Mouse (Mus musculus) fat pad, adult 2 months (tissue): ENCODE results near the gene Ywhag.
A peak's percentile ranks its signal among the peaks of the same experiment; 100 is the strongest.

Experiments
- DNase-seq: peaks from one replicate; pipeline ENCODE4 v3.0.0-alpha.2; 2011; ENCODE audit warnings: low read depth, low spot score; ENCODE audit errors: extremely low read depth

Gene Ywhag

DNA sequence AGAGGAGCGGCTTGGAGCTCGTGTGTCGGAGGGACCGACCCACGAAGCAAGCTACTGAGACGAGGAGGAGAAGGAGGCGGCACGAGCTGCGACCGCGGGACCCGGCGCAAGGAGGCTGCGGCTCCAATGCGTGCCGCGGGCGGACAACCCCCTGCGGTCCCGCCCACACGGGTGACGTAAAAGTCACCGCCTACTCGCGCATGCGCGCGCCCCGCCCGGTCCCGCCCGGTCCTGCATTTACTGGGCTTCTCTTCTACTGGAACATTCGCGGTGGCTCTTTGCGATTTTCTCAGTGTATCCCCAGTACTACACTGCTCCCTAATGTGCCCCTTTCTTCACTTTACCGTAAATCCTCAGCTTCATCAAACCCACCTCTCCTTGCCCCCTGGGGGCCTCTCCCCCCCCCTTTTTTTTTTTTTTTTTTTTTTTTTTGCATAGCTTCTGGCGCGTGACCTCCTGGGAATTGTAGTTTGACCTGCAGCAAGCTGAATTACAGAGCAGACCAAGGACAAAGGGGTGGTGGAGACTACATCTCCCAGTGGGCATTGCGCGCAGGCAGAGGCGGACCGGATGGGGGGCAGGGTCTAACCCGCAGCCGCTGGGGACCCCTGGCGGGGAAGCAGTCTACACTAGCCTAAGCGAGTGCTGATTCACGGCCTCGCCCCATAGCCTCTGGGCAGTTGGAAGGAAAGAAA lies at the start of gene Ywhag:
Gene Ywhag, minus strand, starts transcription at position 136 of the 695 bp plus-strand sequence.
- peak; percentile 74 for DNase-seq

DNA sequence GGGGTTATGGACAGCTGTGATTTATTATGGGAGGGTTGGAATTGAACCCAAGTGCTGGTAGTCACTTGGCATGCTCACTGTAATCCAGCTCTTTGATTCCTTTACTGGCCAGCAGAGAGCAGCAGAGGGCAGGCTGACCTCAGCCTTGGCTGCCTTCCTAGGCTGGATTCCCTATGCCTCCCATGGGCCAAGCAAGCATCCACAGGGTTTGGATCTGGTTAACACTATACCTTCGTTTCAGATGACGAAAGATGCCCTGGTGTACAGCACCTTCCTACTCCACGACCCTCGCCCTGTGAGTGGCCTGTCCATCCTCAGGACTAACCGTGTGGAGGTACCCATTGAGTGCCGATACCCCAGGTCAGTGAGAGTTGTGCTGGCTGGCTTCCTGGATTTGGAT lies 48.0 kb upstream of the Ywhag start:
- DNase-seq = no peak

DNA sequence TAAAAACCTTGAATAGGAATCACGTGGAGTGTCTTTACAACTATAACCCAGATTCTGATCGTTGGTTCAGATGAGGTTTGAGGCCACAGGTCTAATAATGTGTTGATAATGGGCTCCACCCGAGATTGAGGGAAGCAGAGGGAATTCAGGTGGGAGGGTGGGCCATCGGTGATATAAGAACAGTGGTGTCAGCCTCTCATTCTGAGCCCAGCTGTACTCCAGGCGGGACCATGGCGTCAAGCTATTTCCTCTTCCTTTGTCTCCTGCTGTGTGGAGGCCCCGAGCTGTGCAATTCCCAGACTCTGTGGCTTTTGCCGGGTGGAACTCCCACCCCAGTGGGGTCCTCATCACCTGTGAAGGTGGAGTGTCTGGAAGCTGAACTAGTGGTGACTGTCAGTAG lies 45.5 kb upstream of the Ywhag start, which contains the start of gene Zp3:
Gene Zp3, plus strand, starts transcription at position 196 of the 400 bp plus-strand sequence.
- DNase-seq = no peak

DNA sequence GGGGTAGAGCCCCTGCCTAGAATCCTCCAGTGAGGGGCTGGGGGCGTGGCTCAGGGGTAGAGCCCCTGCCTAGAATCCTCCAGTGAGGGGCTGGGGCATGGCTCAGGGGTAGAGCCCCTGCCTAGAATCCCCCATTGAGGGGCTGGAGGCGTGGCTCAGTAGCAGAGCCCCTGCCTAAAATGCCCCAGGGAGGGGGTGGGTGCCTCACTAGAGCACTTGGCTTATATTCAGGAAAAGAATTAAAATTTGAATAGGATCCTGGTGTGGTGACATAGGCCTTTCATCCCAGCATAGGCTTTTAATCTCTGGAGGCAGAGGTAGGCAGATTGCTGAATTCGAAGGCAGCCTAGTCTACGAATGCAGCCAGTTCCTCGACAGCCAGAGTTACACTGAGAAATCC lies 45.0 kb upstream of the Ywhag start:
- no peak for DNase-seq

DNA sequence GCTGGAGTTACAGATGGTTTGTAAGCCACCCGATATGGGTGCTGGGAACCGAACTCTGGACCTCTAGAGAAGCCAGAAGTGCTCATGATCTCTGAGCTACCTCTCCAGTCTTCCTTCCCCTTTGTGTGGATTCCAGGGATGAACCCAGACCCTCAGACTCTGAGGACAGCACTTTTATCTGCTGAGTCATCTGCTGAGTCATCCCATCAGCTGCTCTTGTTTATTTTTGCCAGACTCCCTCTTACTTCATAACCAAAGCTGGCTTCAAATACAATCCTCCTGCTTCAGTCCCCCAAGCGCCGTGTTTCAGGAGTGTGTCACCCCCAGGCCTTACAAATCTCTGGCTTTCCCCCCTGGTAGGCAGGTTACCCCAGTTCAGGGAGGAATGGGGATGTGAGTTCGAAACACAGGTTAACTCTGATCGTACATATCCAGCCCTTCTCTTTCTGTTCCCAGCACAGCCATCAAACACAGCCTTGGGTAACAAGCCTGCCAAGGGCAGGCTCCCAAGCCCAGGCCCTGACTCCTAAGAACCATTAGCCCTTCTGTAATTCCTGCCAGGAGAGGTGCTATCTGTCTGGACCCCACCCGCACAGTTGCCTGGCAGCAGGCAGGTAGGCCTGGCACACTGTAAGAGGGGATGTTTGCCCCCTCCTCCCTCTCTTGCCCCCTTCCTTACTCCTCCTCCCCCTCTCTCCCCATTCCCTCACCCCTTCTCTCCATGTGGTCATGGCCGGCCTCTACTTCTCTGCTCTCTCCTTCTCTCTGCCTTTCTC lies 41.7 kb upstream of the Ywhag start:
- no peak for DNase-seq

DNA sequence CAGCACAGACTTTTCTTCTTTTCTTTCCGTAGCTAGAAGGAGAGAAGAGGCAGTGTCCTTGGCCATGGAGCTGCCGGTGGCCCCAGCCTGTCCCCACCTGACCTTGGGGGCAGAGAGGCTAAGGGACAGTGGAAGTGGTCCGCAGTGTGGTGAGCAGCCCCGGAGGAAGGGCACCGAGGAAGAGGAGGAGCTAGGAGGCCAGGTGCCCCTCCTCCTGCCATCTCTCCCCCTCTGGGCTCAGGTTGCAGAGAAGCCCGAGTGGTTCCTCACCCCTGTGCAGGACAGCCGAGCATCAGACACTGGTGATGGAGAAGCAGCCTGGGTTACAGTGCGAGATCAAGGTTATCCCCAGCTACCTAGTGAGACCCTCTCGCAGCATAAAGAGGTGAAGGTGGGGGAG lies 39.9 kb upstream of the Ywhag start, which contains the start of gene Ssc4d:
Gene Ssc4d, minus strand, starts transcription at position 167 of the 400 bp plus-strand sequence.
- no peak for DNase-seq

DNA sequence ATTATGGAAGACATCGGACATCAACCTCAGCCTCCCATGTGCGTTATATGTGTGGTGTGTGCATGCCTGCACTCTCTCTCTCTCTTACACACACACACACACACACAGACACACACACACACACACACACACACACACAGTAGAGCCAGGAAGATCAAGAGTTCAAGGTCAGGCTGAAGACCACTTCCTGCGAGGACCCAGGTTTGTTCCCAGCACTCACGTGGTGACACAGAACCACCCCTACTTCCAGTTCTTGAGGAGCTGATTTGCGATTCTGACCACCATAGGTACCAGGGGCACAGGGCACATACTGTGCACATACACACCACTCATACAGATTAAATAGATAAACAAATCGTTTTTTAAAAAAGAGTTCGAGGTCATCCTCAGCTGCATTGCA lies 37.5 kb upstream of the Ywhag start:
- no peak for DNase-seq

DNA sequence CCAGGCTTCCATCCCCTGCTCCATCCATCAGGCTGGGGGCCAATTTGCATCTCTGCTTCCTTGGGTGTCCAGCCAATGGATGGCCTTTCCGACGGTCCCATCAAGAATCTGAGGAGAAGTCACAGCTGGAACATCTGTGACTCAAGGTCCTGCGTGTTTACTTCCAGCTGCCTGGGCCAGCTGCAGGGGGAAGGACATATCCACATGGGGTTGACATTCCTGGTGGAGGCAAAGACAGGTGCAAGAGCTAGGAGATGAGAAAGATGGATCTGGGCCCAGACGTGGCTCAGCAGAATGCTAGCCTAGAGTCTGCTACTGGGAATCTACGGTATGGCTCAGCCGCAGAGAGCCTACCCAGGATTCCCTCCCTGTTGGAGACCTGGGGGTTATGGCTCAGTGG lies 35.8 kb upstream of the Ywhag start:
- no peak for DNase-seq

DNA sequence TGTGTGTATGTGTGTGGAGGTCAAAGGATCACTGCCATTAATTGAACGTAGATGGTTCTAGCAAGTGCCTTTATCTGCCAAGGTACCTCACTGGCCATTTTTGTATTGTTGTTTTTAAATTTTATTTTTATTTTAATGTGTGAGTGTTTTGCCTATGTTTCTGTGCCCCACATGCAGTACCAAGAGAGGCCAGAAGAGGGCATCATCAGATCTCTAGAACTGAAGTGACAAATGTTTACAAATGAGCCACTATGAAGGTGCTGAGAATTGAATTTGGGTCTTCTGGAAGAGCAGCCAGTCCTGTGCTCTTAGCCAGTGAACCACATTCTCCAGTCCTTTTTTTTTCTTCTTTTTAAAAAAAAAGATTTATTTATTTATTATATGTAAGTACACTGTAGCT lies 34.4 kb upstream of the Ywhag start:
- no peak for DNase-seq

DNA sequence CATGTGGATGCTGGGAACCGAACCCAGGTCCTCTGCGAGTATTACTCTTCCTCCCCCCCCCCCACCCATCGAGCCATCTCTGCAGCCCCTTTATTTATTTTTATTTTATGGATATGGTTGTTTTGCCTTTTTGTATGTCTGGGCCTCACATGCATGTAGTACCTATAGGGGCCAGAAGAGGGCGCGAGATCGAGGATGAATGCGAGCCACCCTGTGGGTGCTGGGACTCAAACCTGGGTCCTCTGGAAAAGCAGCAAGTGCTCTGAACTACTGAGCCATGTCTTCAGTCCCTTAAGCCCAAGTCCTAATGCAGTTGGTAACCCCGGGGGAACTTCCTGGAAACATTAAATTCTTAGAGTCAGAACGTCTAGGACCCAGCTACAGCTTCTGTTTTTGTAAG lies 32.5 kb upstream of the Ywhag start:
- no peak for DNase-seq

DNA sequence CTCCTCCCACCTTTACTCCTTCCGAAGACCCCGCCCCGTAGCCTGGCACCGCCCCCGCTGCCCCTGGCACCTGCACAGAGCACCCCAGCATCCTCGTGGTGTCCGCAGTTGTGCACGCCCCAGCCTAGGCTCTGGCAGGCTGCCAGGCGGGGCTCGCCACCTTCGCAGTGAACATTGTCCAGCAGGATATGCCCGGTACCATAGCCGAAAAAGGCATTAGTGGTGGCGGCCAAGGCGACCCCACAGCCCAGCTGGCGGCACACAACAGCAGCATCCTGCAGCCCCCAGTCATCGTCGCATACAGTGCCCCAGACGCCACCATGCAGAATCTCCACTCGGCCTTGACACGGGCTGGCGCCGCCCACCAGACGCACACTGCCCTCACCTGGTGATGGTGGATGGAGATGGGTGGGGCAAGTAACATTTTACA lies 31.1 kb upstream of the Ywhag start:
- DNase-seq = no peak

DNA sequence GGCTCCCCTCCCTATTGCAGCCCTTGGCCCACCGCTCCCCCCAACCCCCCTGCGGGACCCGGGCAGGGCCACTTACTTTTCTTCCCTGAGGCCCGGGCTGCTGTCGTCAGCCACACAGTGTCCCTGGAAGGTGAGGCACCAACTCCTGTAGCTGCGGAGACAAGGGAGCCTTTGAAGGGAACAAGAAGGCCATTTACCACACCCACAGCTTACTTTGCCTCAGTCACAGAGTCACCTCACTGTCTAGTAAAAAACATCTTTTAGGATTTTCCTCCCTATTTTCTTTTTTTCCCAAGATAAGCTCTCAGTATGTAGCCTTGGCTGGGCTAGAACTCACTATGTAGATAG lies 28.8 kb upstream of the Ywhag start:
- no peak for DNase-seq

DNA sequence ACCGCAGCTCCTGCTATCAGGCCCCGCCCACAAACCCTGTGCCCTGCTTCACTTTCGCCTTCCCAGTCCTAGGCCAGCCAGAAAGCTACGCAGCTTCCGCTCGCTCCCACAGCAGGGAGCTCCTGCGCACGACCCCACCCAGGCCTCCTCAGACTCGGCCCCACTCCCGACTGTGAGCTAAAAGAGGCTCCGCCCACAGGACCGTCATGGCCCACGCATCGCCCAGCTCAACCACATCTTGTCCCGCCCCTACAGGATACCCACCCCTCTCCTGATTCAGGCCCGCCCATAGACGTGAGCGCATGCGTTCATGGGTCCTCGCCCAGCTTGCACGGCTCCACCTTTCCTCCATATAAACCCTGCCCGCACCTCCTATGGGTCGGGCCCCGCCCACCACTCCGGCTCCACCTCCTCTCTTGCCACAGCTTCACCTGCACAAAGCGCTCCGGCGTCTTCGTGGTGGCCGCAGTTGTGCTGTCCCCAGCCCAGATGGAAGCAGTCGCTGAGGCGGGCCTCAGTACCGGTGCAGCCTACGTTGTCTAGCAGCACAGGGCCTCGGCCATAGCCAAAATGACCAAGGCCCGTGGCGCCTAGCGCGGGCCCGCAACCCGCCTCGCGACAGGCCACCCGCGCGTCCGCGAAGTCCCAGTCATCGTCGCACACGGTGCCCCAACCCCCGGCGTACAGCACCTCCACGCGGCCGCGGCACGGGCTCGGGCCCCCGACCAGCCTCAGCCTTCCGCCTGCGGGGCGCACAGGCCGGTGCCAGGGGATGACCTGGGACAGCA lies 28.3 kb upstream of the Ywhag start:
- peak; percentile 87 for DNase-seq

DNA sequence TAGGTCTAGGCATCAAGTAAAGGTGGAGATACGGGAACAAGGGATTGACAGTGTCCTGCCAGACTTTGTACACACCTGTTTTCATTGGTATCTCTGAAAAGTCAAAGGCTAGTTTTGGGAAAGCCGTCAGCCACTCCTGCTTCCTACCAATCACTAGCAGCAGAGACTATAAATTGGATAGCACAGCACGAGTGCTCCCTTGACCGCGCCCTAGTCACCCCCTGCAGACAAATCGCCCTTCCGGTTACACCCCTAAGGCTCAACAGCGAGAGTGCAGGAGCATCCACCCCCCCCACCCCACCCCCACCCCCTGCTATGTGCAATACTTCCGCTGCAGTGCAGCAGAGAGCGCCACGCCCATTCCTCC lies 27.7 kb upstream of the Ywhag start:
- no peak for DNase-seq

DNA sequence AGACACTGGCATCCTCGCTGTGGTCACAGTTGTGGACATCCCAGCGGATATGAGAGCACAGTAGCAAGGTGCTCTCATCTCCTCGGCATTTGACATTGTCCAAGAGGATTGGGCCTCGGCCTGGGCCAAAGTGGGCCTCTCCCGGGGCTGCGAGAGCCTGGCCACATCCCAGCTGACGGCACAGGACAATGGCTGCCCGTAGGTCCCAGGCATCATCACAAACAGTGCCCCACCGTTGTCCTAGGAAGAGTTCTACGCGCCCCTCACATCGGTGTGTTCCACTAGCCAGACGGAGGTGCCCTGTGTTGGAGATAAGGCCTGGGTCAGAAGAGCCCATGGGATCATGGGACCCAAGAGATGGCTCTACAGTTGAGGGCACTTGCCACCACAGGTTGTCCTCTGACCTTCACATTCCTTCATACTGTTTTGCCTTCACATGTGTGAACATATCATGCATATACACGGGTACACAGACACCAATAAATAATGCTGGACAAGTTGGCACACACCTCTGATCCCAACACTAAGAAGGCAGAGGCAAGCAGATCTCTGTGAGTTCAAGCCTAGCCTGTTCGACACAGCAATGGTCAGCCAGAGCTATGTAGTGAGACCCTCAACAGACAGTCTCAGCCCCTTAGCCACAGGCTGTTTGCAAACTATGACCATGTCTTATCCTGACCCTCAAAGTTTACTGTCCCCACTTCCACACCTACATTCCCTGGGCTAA lies 26.7 kb upstream of the Ywhag start:
- no peak for DNase-seq

DNA sequence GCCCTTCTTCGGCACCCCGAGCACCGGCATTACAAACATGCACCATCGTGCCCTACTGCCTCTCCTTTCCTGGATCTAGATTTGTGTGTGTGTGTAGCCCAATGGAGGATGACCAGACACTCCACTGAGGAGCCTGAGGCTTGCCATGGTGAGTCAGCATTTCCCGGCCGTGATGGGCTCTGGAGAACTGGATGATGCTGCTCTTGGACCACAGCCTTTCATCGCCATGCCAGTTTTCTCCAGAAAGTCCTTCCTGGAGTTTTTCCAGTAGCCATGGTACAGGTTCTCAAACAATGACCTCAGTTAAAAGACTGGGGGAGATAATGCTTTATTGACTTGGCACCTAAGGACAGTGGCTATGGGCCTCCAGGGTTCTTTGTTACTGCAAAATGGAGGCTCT lies 25.5 kb upstream of the Ywhag start:
- no peak for DNase-seq

DNA sequence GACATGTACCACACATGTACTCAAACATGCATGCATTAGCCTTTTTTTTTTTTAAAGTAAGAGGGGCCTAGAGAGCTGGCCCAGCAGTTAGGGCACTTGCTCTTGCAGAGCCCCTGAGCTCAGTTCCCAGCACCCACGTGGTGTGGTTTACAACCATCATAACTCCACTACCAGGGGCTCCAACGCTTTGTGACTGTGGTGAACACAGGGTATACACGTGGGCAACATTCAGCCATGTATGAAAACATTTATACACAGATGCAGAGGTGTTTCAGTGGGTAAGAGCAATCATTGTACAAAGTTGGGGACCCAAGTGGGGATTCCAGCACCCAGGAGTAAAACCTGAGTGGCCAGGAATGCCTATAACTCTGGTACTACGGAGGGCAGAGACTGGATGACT lies 24.0 kb upstream of the Ywhag start:
- no peak for DNase-seq

DNA sequence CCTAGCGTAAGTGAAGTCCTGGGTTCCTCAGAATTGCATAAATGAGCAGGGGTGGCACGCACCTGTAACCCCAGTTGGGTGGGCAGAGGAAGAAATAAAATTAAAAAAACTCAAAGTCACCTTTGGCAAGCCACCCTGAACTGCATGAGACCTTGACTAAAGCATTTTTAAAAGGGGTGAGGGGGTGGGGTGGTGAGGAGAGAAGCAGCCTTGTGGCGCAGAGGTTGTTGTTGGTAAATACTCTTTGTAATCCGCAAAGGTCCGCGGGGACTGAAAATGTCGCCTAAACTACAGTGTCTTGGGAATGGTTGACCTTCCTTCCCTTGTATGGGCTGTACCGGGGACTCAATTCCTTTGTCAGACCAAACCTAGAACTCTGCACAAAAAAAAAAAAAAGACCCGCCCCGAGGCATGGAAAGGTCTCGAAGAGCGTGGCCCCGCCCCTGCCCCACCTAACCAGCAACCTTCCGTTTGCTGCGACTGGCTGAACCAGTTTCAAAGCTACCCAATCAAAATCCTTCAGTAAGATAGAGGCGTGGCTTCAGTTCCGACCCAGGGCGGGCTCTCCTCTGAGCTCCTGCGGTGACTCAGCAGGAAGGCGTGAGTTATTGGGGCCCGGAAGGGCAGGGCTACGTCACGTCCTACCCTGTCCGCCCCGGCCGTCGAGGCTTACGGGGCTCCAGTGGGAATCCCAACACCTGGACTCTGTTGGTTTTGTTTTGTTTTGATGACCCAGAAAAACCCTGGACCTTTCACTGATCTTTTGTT lies 23.0 kb upstream of the Ywhag start:
- DNase-seq = peak; percentile 86

DNA sequence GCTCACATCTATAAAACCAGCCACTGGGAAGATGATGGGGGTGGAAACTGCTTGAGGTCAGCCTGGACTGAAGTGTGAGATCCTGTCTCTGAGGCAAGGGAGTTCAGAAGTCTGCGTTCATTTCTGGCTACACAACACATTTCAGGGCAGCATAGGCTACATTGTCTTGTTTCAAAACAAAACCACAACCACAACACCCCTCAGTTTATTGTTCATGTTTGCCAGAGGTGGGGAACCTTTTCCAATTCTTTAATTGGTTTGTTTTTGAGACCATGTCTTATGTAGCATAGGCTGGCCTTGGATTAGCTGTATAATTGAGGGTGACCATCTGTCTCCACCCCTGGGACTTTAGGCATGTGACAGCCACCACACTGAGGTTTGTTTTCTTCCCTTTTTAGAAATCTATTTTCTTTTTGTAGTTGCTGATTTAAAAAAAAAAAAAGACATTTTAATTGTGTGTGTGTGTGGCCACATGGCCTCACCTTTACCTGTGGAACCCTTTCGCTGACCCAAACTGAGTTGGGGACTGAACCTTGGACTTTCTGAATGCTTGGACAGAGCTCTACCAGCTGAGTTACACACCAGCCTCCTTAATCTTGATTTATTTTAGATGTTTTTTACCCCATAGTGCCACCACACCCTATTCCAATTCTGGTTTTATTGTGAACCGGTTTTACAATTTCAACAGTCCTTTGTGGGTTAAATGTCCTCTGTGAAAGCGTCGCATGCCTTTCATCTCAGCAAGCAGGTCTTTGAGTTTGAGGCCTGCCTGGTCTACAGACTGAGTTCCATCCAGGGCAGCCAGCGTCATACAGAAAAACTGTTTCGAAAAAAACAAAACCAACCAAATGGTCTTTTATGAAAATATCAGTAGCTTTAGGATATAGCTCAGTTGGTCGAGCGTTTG lies 22.1 kb upstream of the Ywhag start:
- no peak for DNase-seq
